Mouse (Mus musculus): ENCODE measurements around the gene Cutc.

GRCm38 (mm10) chr19:43743401-43743800, 9.4 kb upstream of the Cutc start:
- TF ChIP-seq CTCF (IDR thresholded peaks at IDR 0.05) (no peak), POLR2A (IDR thresholded peaks at IDR 0.05; ENCODE audit: insufficient read depth, low read depth, low read length) (no peak), EP300 (IDR thresholded peaks at IDR 0.05; ENCODE audit: insufficient read depth, low read depth, low read length) (no peak)
